10 mouse cellular contexts compared by ENCODE assay signal in genomic region chr2:131029065-131029935, GRCm38 (mm10). TPM values are rescaled to one million over a fixed set of nuclear protein-coding genes. Genes with fewer than 3 reads are reported as not detected.
DNase-seq lines count a peak whose midpoint lies in the region; ATAC-seq lines count a peak whose summit lies in the region.
"Had no signal": no experiment of that assay in that cellular context is flagged by ENCODE, and none has a peak within 500 bp of the region (broad histone marks: within the 10 kb centered on the region; RNA-seq: fewer than 3 reads in every experiment).

No protein-coding gene starts in this region.

- peak; percentile 12 for DNase-seq in kidney, adult 11 months
- no peak for DNase-seq in kidney, adult 8-10 months
- peak; percentile 62 for DNase-seq in adrenal gland, postnatal 14 days
- DNase-seq in intestine, embryonic 14.5 days (ENCODE audit: low spot score) = no peak
- peak; percentile 14 for DNase-seq in lung, postnatal 36 days
- no peak for DNase-seq in layer of hippocampus, adult 18-20 months (ENCODE audit: low spot score in 2 of 2)
- no peak for DNase-seq in thymus, postnatal 36 days
- DNase-seq in right cerebral cortex, postnatal 10 days (ENCODE audit: low spot score in 2 of 2) = no peak

- peaks cover 22% of the 10 kb centered on the region; the same call in 1 of the 2 replicates for H3K36me3 ChIP-seq in intestine, embryonic 14.5 days (ENCODE audit: control insufficient read depth, insufficient read depth, low read length)

- ATAC-seq in intestine, embryonic 14.5 days (replicated peaks; ENCODE audit: low FRiP score, low TSS enrichment, low read depth) = 0 out of 2 replicates have a peak, but pooled peaks have one; percentile 43

- no peak overlapping the region for H3K4me2 ChIP-seq in intestine, embryonic 14.5 days (ENCODE audit: low read length)
- H3K4me2 ChIP-seq: hindbrain, embryonic 13.5 days had no signal

- peaks cover 12% of the 10 kb centered on the region for H3K4me1 ChIP-seq in intestine, embryonic 14.5 days (replicated peaks; ENCODE audit: control insufficient read depth, insufficient read depth, low read length)
- H3K4me1 ChIP-seq: hindbrain, embryonic 13.5 days had no signal

- WGBS in intestine, embryonic 14.5 days = 31% methylated on average over 9 of the region's 9 CpGs

- H3K27ac ChIP-seq in intestine, embryonic 14.5 days (ENCODE audit: low read depth) = peak overlapping the region; percentile 30; the same call in 1 of the 2 replicates
- H3K27ac ChIP-seq: hindbrain, embryonic 13.5 days had no signal

- no peak overlapping the region for H3K4me3 ChIP-seq in intestine, embryonic 14.5 days (ENCODE audit: low read depth, low read length)
- H3K4me3 ChIP-seq: hindbrain, embryonic 13.5 days had no signal

- no peak overlapping the region for H3K9ac ChIP-seq in intestine, embryonic 14.5 days (ENCODE audit: low read length)
- H3K9ac ChIP-seq: hindbrain, embryonic 13.5 days had no signal

- no peaks in the 10 kb centered on the region for H3K27me3 ChIP-seq in intestine, embryonic 14.5 days (replicated peaks; ENCODE audit: control insufficient read depth, insufficient read depth, low read length)
- H3K27me3 ChIP-seq: hindbrain, embryonic 13.5 days had no signal

- no peaks in the 10 kb centered on the region for H3K9me3 ChIP-seq in intestine, embryonic 14.5 days (ENCODE audit: control insufficient read depth, low read length)

RNA-seq across cellular contexts. Expression of gene Gfra4, which starts 13.6 kb away (rescaled TPM):
- total RNA-seq in adrenal gland, postnatal 14 days (2021) = 9.2 and 12.9 TPM in 2 replicates
- polyA plus RNA-seq in intestine, embryonic 14.5 days (2014; fragmentation: Nextera tagmentation; extraction: Ambion mirVana) = 13.7 and 15.8 TPM in 2 replicates
- 10 to 100 TPM; 61.4 to 65.5 TPM for total RNA-seq in layer of hippocampus, adult 18-20 months (2021)
- total RNA-seq: common myeloid progenitor, adult 5-6 weeks had no signal

RNA-seq across cellular contexts. Expression of gene Adam33, which starts 34.3 kb away (rescaled TPM):
- 4.4 and 4.5 TPM in 2 replicates for total RNA-seq in adrenal gland, postnatal 14 days (2021)
- 1.8 and 1.9 TPM in 2 replicates for polyA plus RNA-seq in intestine, embryonic 14.5 days (2014; fragmentation: Nextera tagmentation; extraction: Ambion mirVana)
- total RNA-seq in layer of hippocampus, adult 18-20 months (2021) = under 1 TPM; 0.18 to 0.74 TPM
- total RNA-seq: common myeloid progenitor, adult 5-6 weeks had no signal

RNA-seq across cellular contexts. Expression of gene Siglec1, which starts 57.3 kb away (rescaled TPM):
- total RNA-seq in adrenal gland, postnatal 14 days (2021) = 2.3 and 8.2 TPM in 2 replicates
- 0.30 and 0.41 TPM in 2 replicates for polyA plus RNA-seq in intestine, embryonic 14.5 days (2014; fragmentation: Nextera tagmentation; extraction: Ambion mirVana)
- under 1 TPM; 0.36 to 0.47 TPM for total RNA-seq in layer of hippocampus, adult 18-20 months (2021)

Comparison
In these comparisons a context has a peak if more than half of its experiments do, and no peak if none do; other contexts are left out.
1. DNase-seq: peak in kidney, adult 11 months (single experiment), adrenal gland, postnatal 14 days (single experiment) and lung, postnatal 36 days (single experiment); none in kidney, adult 8-10 months (0 of 2), intestine, embryonic 14.5 days (single experiment), layer of hippocampus, adult 18-20 months (0 of 2), thymus, postnatal 36 days (0 of 2) and right cerebral cortex, postnatal 10 days (0 of 2).